Mouse (Mus musculus) kidney, embryonic 15.5 days (tissue): ENCODE data around the gene Ptpn5. TPM values are rescaled to one million over a fixed set of nuclear protein-coding genes. Genes with fewer than 3 reads are reported as not detected.

Experiments used
- ATAC-seq: fragments of 200-750 bp; cut with Nextera tagmentation; replicated peaks from 2 replicates; pipeline ENCODE4 v1.8.0; 2017; ENCODE audit warnings: moderate TSS enrichment; ENCODE audit not compliant: low FRiP score
- H3K27ac ChIP-seq: fragments of 300-500 bp; sonication (generic); 2 replicates; pipeline ENCODE4 v1.5.1; 2015; ENCODE audit warnings: mild to moderate bottlenecking, inconsistent platforms
- H3K27me3 ChIP-seq: fragments of 300-500 bp; sonication (generic); 2 replicates; pipeline ENCODE4 v1.6.1; 2015; ENCODE audit warnings: inconsistent platforms
- H3K36me3 ChIP-seq: fragments of 300-500 bp; sonication (generic); 2 replicates; pipeline ENCODE4 v1.6.1; 2015; ENCODE audit warnings: inconsistent platforms
- H3K4me1 ChIP-seq: fragments of 300-500 bp; sonication (generic); 2 replicates; pipeline ENCODE4 v1.6.1; 2015; ENCODE audit warnings: inconsistent platforms
- H3K4me2 ChIP-seq: fragments of 300-500 bp; sonication (generic); 2 replicates; pipeline ENCODE4 v1.6.1; 2015; ENCODE audit warnings: moderate library complexity, mild to moderate bottlenecking, inconsistent platforms
- H3K4me3 ChIP-seq: fragments of 300-500 bp; sonication (generic); replicated peaks from 2 replicates; pipeline ENCODE4 v1.5.1; 2015; ENCODE audit warnings: mild to moderate bottlenecking, inconsistent platforms
- H3K9ac ChIP-seq: fragments of 300-500 bp; sonication (generic); 2 replicates; pipeline ENCODE4 v1.6.1; 2015; ENCODE audit warnings: mild to moderate bottlenecking, inconsistent platforms
- H3K9me3 ChIP-seq: fragments of 300-500 bp; sonication (generic); replicated peaks from 2 replicates; pipeline ENCODE4 v1.6.1; 2016; ENCODE audit warnings: inconsistent platforms
- WGBS: fragments of 180-500 bp; shearing (Covaris S2); methylation state at CpG from one replicate; pipeline ENCODE4 v1.1.7; 2015; ENCODE audit warnings: mixed read lengths; 5-methylcytosine and 5-hydroxymethylcytosine counted together
- polyA plus RNA-seq: library from polyadenylated mRNA; unstranded; fragments of >200 nt; fragmentation: Nextera tagmentation; extraction: Ambion mirVana; gene quantifications from 2 replicates; pipeline ENCODE4 v1.2.1, GENCODE M21; 2015

Gene Ptpn5
- polyA plus RNA-seq, 1 experiment from 2014 or later, result 0.92 TPM

- ATAC-seq, result no peak
- 58% methylated on average over 3 of the region's 3 CpGs for WGBS
- Histone ChIP-seq H3K9ac (no peak overlapping the region), H3K36me3 (no peaks in the 10 kb centered on the region), H3K27ac (no peak overlapping the region), H3K9me3 (no peaks in the 10 kb centered on the region), H3K4me2 (no peak overlapping the region), H3K27me3 (no peaks in the 10 kb centered on the region), H3K4me1 (peaks cover 36% of the 10 kb centered on the region), H3K4me3 (no peak overlapping the region)
Observed at GRCm38 (mm10) chr7:47076729-47077128, 56.8 kb downstream of the Ptpn5 start.

- H3K27ac ChIP-seq, result no peak overlapping the region
- H3K9ac ChIP-seq, result no peak overlapping the region
- peaks cover 35% of the 10 kb centered on the region for H3K4me1 ChIP-seq
- WGBS, result 88% methylated on average over 6 of the region's 6 CpGs
- ATAC-seq, result no peak
- H3K36me3 ChIP-seq, result no peaks in the 10 kb centered on the region
- no peaks in the 10 kb centered on the region for H3K9me3 ChIP-seq
- no peak overlapping the region for H3K4me2 ChIP-seq
- H3K4me3 ChIP-seq, result no peak overlapping the region
- H3K27me3 ChIP-seq, result no peaks in the 10 kb centered on the region
Observed at GRCm38 (mm10) chr7:47076193-47076592, 57.3 kb downstream of the Ptpn5 start.

- H3K27me3 ChIP-seq, result no peaks in the 10 kb centered on the region
- H3K9ac ChIP-seq, result no peak overlapping the region
- H3K36me3 ChIP-seq, result no peaks in the 10 kb centered on the region
- H3K9me3 ChIP-seq, result no peaks in the 10 kb centered on the region
- peak overlapping the region; percentile 85 for H3K27ac ChIP-seq
- H3K4me1 ChIP-seq, result peaks cover 31% of the 10 kb centered on the region
- H3K4me3 ChIP-seq, result no peak overlapping the region
- ATAC-seq, result peak; percentile 85
- 22% methylated on average over 18 of the region's 18 CpGs for WGBS
- 0 out of 2 replicates have a peak overlapping the region, but pooled peaks have one; percentile 7 for H3K4me2 ChIP-seq
Observed at GRCm38 (mm10) chr7:47073536-47074521, 59.7 kb downstream of the Ptpn5 start.

- ATAC-seq, result no peak
- Histone ChIP-seq H3K4me2 (no peak overlapping the region), H3K4me3 (no peak overlapping the region), H3K27me3 (no peaks in the 10 kb centered on the region), H3K9ac (no peak overlapping the region), H3K9me3 (no peaks in the 10 kb centered on the region), H3K36me3 (no peaks in the 10 kb centered on the region), H3K4me1 (peaks cover 31% of the 10 kb centered on the region), H3K27ac (peak overlapping the region; percentile 85)
- 73% methylated on average over 5 of the region's 5 CpGs for WGBS
Observed at GRCm38 (mm10) chr7:47072551-47072950, 60.9 kb downstream of the Ptpn5 start.

GRCm38 (mm10) chr7:47067879-47068278 lies 65.6 kb downstream of the Ptpn5 start:
- Histone ChIP-seq H3K27ac (no peak overlapping the region), H3K27me3 (no peaks in the 10 kb centered on the region), H3K36me3 (no peaks in the 10 kb centered on the region), H3K4me2 (no peak overlapping the region), H3K4me1 (peaks cover 7% of the 10 kb centered on the region), H3K9ac (no peak overlapping the region), H3K4me3 (no peak overlapping the region), H3K9me3 (no peaks in the 10 kb centered on the region)
- no peak for ATAC-seq
- WGBS, result 67% methylated on average over 5 of the region's 5 CpGs

GRCm38 (mm10) chr7:47066942-47067341 lies 66.5 kb downstream of the Ptpn5 start:
- Histone ChIP-seq H3K4me3 (no peak overlapping the region), H3K27me3 (no peaks in the 10 kb centered on the region), H3K9ac (no peak overlapping the region), H3K9me3 (no peaks in the 10 kb centered on the region), H3K4me1 (no peaks in the 10 kb centered on the region), H3K36me3 (no peaks in the 10 kb centered on the region), H3K4me2 (no peak overlapping the region), H3K27ac (no peak overlapping the region)
- no peak for ATAC-seq
- 76% methylated on average over 3 of the region's 3 CpGs for WGBS

GRCm38 (mm10) chr7:47061560-47061959 lies 71.9 kb downstream of the Ptpn5 start:
- no peak overlapping the region for H3K4me3 ChIP-seq
- no peaks in the 10 kb centered on the region for H3K27me3 ChIP-seq
- WGBS, result 86% methylated on average over 5 of the region's 5 CpGs
- H3K36me3 ChIP-seq, result no peaks in the 10 kb centered on the region
- no peaks in the 10 kb centered on the region for H3K9me3 ChIP-seq
- no peaks in the 10 kb centered on the region for H3K4me1 ChIP-seq
- no peak overlapping the region for H3K4me2 ChIP-seq
- ATAC-seq, result no peak
- no peak overlapping the region for H3K27ac ChIP-seq
- no peak overlapping the region for H3K9ac ChIP-seq

GRCm38 (mm10) chr7:47059339-47059738 lies 74.1 kb downstream of the Ptpn5 start:
- H3K4me3 ChIP-seq, result no peak overlapping the region
- no peak overlapping the region for H3K4me2 ChIP-seq
- H3K27ac ChIP-seq, result no peak overlapping the region
- H3K9me3 ChIP-seq, result no peaks in the 10 kb centered on the region
- no peaks in the 10 kb centered on the region for H3K4me1 ChIP-seq
- H3K9ac ChIP-seq, result no peak overlapping the region
- 75% methylated on average over 7 of the region's 7 CpGs for WGBS
- 0 out of 2 replicates have a peak, but pooled peaks cover 4% of the 10 kb centered on the region for H3K36me3 ChIP-seq
- no peaks in the 10 kb centered on the region for H3K27me3 ChIP-seq
- ATAC-seq, result no peak

DNA sequence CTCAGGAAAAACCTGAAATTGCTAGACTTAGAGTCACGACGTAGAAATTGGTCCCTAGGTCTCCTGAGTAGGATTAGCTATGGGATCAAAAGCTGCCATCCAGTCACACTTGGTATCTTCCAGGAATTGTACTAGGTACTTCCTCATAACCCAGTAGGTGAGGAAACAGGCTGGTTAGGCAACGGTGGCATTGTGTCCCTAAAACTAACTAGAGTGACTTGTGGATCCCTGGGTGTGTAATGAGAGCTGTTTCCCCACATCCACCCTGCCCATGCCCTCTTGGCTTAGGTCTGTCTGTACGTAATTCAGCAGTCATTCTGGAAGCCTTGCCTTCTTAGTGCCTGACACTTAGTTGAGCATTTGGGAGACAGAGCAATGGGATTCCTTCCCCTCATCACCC lies 77.2 kb downstream of the Ptpn5 start:
- H3K36me3 ChIP-seq, result peaks cover 14% of the 10 kb centered on the region
- no peaks in the 10 kb centered on the region for H3K9me3 ChIP-seq
- H3K9ac ChIP-seq, result no peak overlapping the region
- no peak overlapping the region for H3K4me3 ChIP-seq
- H3K27ac ChIP-seq, result no peak overlapping the region
- 78% methylated on average over 4 of the region's 4 CpGs for WGBS
- no peaks in the 10 kb centered on the region for H3K27me3 ChIP-seq
- no peak overlapping the region for H3K4me2 ChIP-seq
- peaks cover 21% of the 10 kb centered on the region for H3K4me1 ChIP-seq
- ATAC-seq, result no peak

DNA sequence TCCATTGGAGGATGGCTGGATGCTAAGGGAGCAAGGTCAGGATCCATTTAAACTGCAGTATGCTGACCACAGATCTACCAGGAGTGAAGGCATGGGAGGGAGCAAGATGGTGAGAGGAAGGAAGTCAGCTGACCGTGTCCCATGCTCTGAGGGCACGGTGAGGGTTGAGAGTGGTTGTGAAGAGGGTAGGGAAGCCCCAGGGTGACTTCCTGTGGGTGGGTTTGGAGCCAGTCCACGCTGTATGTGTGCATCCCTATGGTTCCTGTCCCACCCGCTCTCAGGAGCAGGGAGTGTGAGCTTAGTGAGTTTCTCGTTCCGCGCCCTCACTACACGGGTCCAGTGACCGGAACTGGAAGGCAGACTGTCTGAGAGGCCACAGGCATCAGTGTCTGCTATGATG lies 77.7 kb downstream of the Ptpn5 start:
- Histone ChIP-seq H3K27me3 (no peaks in the 10 kb centered on the region), H3K4me2 (no peak overlapping the region), H3K27ac (no peak overlapping the region), H3K9ac (no peak overlapping the region), H3K9me3 (no peaks in the 10 kb centered on the region), H3K4me1 (peaks cover 26% of the 10 kb centered on the region), H3K4me3 (no peak overlapping the region), H3K36me3 (peaks cover 14% of the 10 kb centered on the region)
- WGBS, result 57% methylated on average over 9 of the region's 9 CpGs
- no peak for ATAC-seq

- peaks cover 31% of the 10 kb centered on the region for H3K4me1 ChIP-seq
- no peak overlapping the region for H3K4me2 ChIP-seq
- no peak overlapping the region for H3K4me3 ChIP-seq
- H3K9ac ChIP-seq, result no peak overlapping the region
- H3K36me3 ChIP-seq, result peaks cover 14% of the 10 kb centered on the region
- no peak overlapping the region for H3K27ac ChIP-seq
- no peak for ATAC-seq
- no peaks in the 10 kb centered on the region for H3K27me3 ChIP-seq
- WGBS, result 78% methylated on average over 2 of the region's 2 CpGs
- no peaks in the 10 kb centered on the region for H3K9me3 ChIP-seq
Observed at GRCm38 (mm10) chr7:47054666-47055065, 78.8 kb downstream of the Ptpn5 start.

- H3K36me3 ChIP-seq, result peaks cover 14% of the 10 kb centered on the region
- no peaks in the 10 kb centered on the region for H3K9me3 ChIP-seq
- WGBS, result 94% methylated on average over 15 of the region's 15 CpGs
- ATAC-seq, result no peak
- H3K27me3 ChIP-seq, result peaks cover 6% of the 10 kb centered on the region; the same call in 1 of the 2 replicates
- peaks cover 31% of the 10 kb centered on the region for H3K4me1 ChIP-seq
- no peak overlapping the region for H3K9ac ChIP-seq
- no peak overlapping the region for H3K4me3 ChIP-seq
- no peak overlapping the region for H3K27ac ChIP-seq
- H3K4me2 ChIP-seq, result no peak overlapping the region
Observed at GRCm38 (mm10) chr7:47053287-47053686, 80.2 kb downstream of the Ptpn5 start.
